Mouse (Mus musculus) liver, postnatal 0 days (tissue): ENCODE measurements around the gene Snu13. TPM values are rescaled to one million over a fixed set of nuclear protein-coding genes. Genes with fewer than 3 reads are reported as not detected.

Experiments
- ATAC-seq: fragments of 200-750 bp; cut with Nextera tagmentation; 2 replicates; pipeline ENCODE4 v1.8.0; 2017; ENCODE audit warnings: mild to moderate bottlenecking, moderate library complexity
- DNase-seq: peaks from one replicate; pipeline ENCODE4 v3.0.0-alpha.2; 2016
- H3K27ac ChIP-seq: fragments of 300-500 bp; sonication (generic); 2 replicates; pipeline ENCODE4 v1.5.1; 2014; ENCODE audit warnings: antibody characterized with exemption, moderate library complexity, mild to moderate bottlenecking, low read depth
- H3K27me3 ChIP-seq: fragments of 300-500 bp; sonication (generic); 2 replicates; pipeline ENCODE4 v1.6.1; 2014; ENCODE audit warnings: low read length, control low read depth, mixed read lengths; ENCODE audit not compliant: insufficient read depth
- H3K36me3 ChIP-seq: fragments of 300-500 bp; sonication (generic); replicated peaks from 2 replicates; pipeline ENCODE4 v1.6.1; 2014; ENCODE audit warnings: mild to moderate bottlenecking, control low read depth, low read length, moderate library complexity, mixed read lengths; ENCODE audit not compliant: insufficient read depth
- H3K4me1 ChIP-seq: fragments of 300-500 bp; sonication (generic); 2 replicates; pipeline ENCODE4 v1.6.1; 2014; ENCODE audit warnings: antibody characterized with exemption, mild to moderate bottlenecking, control low read depth; ENCODE audit not compliant: insufficient read depth
- H3K4me2 ChIP-seq: fragments of 300-500 bp; sonication (generic); 2 replicates; pipeline ENCODE4 v1.6.1; 2014; ENCODE audit warnings: low read depth, mild to moderate bottlenecking, low read length, moderate library complexity, mixed read lengths
- H3K4me3 ChIP-seq: fragments of 300-500 bp; sonication (generic); 2 replicates; pipeline ENCODE4 v1.5.1; 2014; ENCODE audit warnings: low read depth, low read length
- H3K9ac ChIP-seq: fragments of 300-500 bp; sonication (generic); replicated peaks from 2 replicates; pipeline ENCODE4 v1.6.1; 2014; ENCODE audit warnings: mild to moderate bottlenecking, moderate library complexity
- H3K9me3 ChIP-seq: fragments of 300-500 bp; sonication (generic); 2 replicates; pipeline ENCODE4 v1.6.1; 2016; ENCODE audit warnings: mild to moderate bottlenecking, control low read depth, low read length, mixed read lengths
- CTCF ChIP-seq: sonication (generic); IDR thresholded peaks from 2 replicates; pipeline ENCODE4 v1.5.1; 2016; ENCODE audit warnings: antibody characterized with exemption, low read depth
- EP300 ChIP-seq: IDR thresholded peaks from 2 replicates; pipeline ENCODE4 v1.6.1; 2016; ENCODE audit warnings: antibody characterized with exemption, low read depth, mild to moderate bottlenecking
- WGBS: fragments of 180-500 bp; shearing (Covaris S2); extraction: QIAGEN DNeasy Blood & Tissue Kit; methylation state at CpG from one replicate; pipeline ENCODE4 v1.1.7; 2014; ENCODE audit not compliant: insufficient replicate concordance; 5-methylcytosine and 5-hydroxymethylcytosine counted together
- polyA plus RNA-seq: library from polyadenylated mRNA; unstranded; fragments of >200 nt; fragmentation: Nextera tagmentation; extraction: Ambion mirVana; gene quantifications from 2 replicates; pipeline ENCODE4 v1.2.1, GENCODE M21; 2015

Snu13 gene
- polyA plus RNA-seq, 1 experiment from 2014 or later = 92.1 TPM

GRCm38 (mm10) chr15:82019288-82019687, 28.1 kb downstream of the Snu13 start:
- no peak overlapping the region for H3K27ac ChIP-seq

GRCm38 (mm10) chr15:82017461-82017860, 29.9 kb downstream of the Snu13 start:
- H3K4me2 ChIP-seq = peak overlapping the region; percentile 94
- WGBS = 49% methylated on average over 4 of the region's 4 CpGs

More at GRCm38 (mm10) chr15:82019288-82019687, 28.1 kb downstream of the Snu13 start:
- no peak for DNase-seq
- ATAC-seq = no peak
- TF ChIP-seq CTCF = no peak
- no peak for TF ChIP-seq EP300
- no peaks in the 10 kb centered on the region for H3K9me3 ChIP-seq
- no peak overlapping the region for H3K4me2 ChIP-seq
- no peaks in the 10 kb centered on the region for H3K27me3 ChIP-seq
- peaks cover 15% of the 10 kb centered on the region for H3K4me1 ChIP-seq
- no peak overlapping the region for H3K9ac ChIP-seq
- no peak overlapping the region for H3K4me3 ChIP-seq
- WGBS = 77% methylated on average over 3 of the region's 3 CpGs
- peaks cover 20% of the 10 kb centered on the region; the same call in 1 of the 2 replicates for H3K36me3 ChIP-seq

GRCm38 (mm10) chr15:82016830-82017229, 30.6 kb downstream of the Snu13 start:
- Histone ChIP-seq H3K36me3 (peaks cover 12% of the 10 kb centered on the region), H3K9me3 (no peaks in the 10 kb centered on the region), H3K4me1 (peaks cover 26% of the 10 kb centered on the region), H3K9ac (peak overlapping the region; percentile 89), H3K4me2 (peak overlapping the region; percentile 94), H3K27ac (peak overlapping the region; percentile 82), H3K27me3 (no peaks in the 10 kb centered on the region), H3K4me3 (peak overlapping the region; percentile 93)
- TF ChIP-seq CTCF (no peak), EP300 (no peak)
- no peak for DNase-seq
- 8% methylated on average over 6 of the region's 6 CpGs for WGBS
- ATAC-seq = no peak

More at GRCm38 (mm10) chr15:82017461-82017860, 29.9 kb downstream of the Snu13 start:
- Histone ChIP-seq H3K9me3 (no peaks in the 10 kb centered on the region), H3K27me3 (no peaks in the 10 kb centered on the region), H3K4me1 (peaks cover 26% of the 10 kb centered on the region), H3K9ac (0 out of 2 replicates have a peak overlapping the region, but pooled peaks have one; percentile 1), H3K4me3 (peak overlapping the region; percentile 93), H3K36me3 (peaks cover 15% of the 10 kb centered on the region), H3K27ac (no peak overlapping the region)
- no peak for DNase-seq
- no peak for ATAC-seq
- no peak for TF ChIP-seq EP300
- no peak for TF ChIP-seq CTCF

- H3K4me3 ChIP-seq = peak overlapping the region; percentile 93
- no peaks in the 10 kb centered on the region for H3K27me3 ChIP-seq
- peak overlapping the region; percentile 89 for H3K9ac ChIP-seq
- peak overlapping the region; percentile 94 for H3K4me2 ChIP-seq
- WGBS = 2% methylated on average over 53 of the region's 53 CpGs
- H3K27ac ChIP-seq = peak overlapping the region; percentile 86
- TF ChIP-seq EP300 (peak; percentile 11; the same call in 1 of the 2 replicates), CTCF (peak; percentile 54)
- H3K4me1 ChIP-seq = peaks cover 26% of the 10 kb centered on the region
- no peaks in the 10 kb centered on the region for H3K9me3 ChIP-seq
- peak; percentile 100 for DNase-seq
- H3K36me3 ChIP-seq = peaks cover 10% of the 10 kb centered on the region
- ATAC-seq = peak; percentile 94
Measured at GRCm38 (mm10) chr15:82016101-82016808, 31.1 kb downstream of the Snu13 start.

GRCm38 (mm10) chr15:82015392-82016100, 31.9 kb downstream of the Snu13 start:
- Histone ChIP-seq H3K9ac (peak overlapping the region; percentile 89), H3K4me3 (peak overlapping the region; percentile 93), H3K9me3 (no peaks in the 10 kb centered on the region), H3K4me1 (peaks cover 26% of the 10 kb centered on the region), H3K4me2 (peak overlapping the region; percentile 94), H3K27ac (peak overlapping the region; percentile 86), H3K36me3 (peaks cover 10% of the 10 kb centered on the region), H3K27me3 (no peaks in the 10 kb centered on the region)
- ATAC-seq = no peak; the same call in 1 of the 2 replicates
- WGBS = 1% methylated on average over 36 of the region's 39 CpGs
- DNase-seq = no peak
- TF ChIP-seq EP300 (no peak), CTCF (peak; percentile 9; the same call in 1 of the 2 replicates)
